Mouse (Mus musculus) monocyte, adult 2 months (primary cell): ENCODE measurements around the gene Cldn3.
"Not testable (repeated sequence)": the region's sequence is repeated elsewhere in the genome, so short reads cannot be mapped to it uniquely, and the experiment has no call there.

Experiments used
- DNase-seq, 2 experiments: peaks; one replicate each; pipeline ENCODE4 v3.0.0; 2022; ENCODE audit warnings: low spot score in 2 of 2, low read depth in 1 of 2

Gene Cldn3

GRCm38 (mm10) chr5:134985633-134986297 is at the start of gene Cldn3:
Cldn3 (plus strand) TSS chr5:134986214.
- DNase-seq = no peak

- DNase-seq = no peak
These were observed 49.3 kb upstream of the Cldn3 start for GRCm38 (mm10) chr5:134936626-134937185.

- DNase-seq = no peak
These were observed 46.9 kb upstream of the Cldn3 start for GRCm38 (mm10) chr5:134939069-134939468.

- not testable (repeated sequence) for DNase-seq
These were observed 46.5 kb upstream of the Cldn3 start for GRCm38 (mm10) chr5:134939554-134939953.

- DNase-seq = no peak
These were observed 44.4 kb upstream of the Cldn3 start for GRCm38 (mm10) chr5:134941472-134942209.

GRCm38 (mm10) chr5:134942740-134943139 is 43.3 kb upstream of the Cldn3 start:
- DNase-seq = no peak

GRCm38 (mm10) chr5:134944179-134944578 is 41.8 kb upstream of the Cldn3 start:
- no peak for DNase-seq

- DNase-seq = no peak
These were observed 40.6 kb upstream of the Cldn3 start for GRCm38 (mm10) chr5:134945266-134945959.

GRCm38 (mm10) chr5:134946063-134946856 is 39.8 kb upstream of the Cldn3 start:
- no peak for DNase-seq

GRCm38 (mm10) chr5:134946857-134947255 is 39.2 kb upstream of the Cldn3 start, which contains the start of gene Cldn4:
Cldn4 (minus strand) TSS chr5:134946934.
- no peak for DNase-seq

GRCm38 (mm10) chr5:134947420-134948084 is 38.5 kb upstream of the Cldn3 start:
- no peak for DNase-seq

- DNase-seq = no peak
These were observed 38.0 kb upstream of the Cldn3 start for GRCm38 (mm10) chr5:134948085-134948439.

- no peak for DNase-seq
These were observed 34.7 kb upstream of the Cldn3 start for GRCm38 (mm10) chr5:134951053-134951884.

- DNase-seq = no peak
These were observed 30.5 kb upstream of the Cldn3 start for GRCm38 (mm10) chr5:134955491-134955890.

GRCm38 (mm10) chr5:134959114-134959513 is 26.9 kb upstream of the Cldn3 start:
- DNase-seq = no peak

- no peak for DNase-seq
These were observed 25.6 kb upstream of the Cldn3 start for GRCm38 (mm10) chr5:134960430-134960829.

GRCm38 (mm10) chr5:134961519-134961918 is 24.5 kb upstream of the Cldn3 start:
- DNase-seq = no peak

GRCm38 (mm10) chr5:134963546-134963945 is 22.5 kb upstream of the Cldn3 start:
- no peak for DNase-seq

GRCm38 (mm10) chr5:134964655-134965054 is 21.4 kb upstream of the Cldn3 start:
- DNase-seq = not testable (repeated sequence)
